Mouse (Mus musculus): ENCODE data around the gene Dgcr2. TPM values are rescaled to one million over a fixed set of nuclear protein-coding genes. Genes with fewer than 3 reads are reported as not detected.

The Dgcr2 gene
- polyA plus RNA-seq, 1 experiment, result 6.8 TPM

- TF ChIP-seq GATA1 (IDR thresholded peaks at IDR 0.05; ENCODE audit: borderline replicate concordance, low read length) (no peak), FLI1 (IDR thresholded peaks at IDR 0.05; ENCODE audit: low read length) (no peak)
- Histone ChIP-seq H3K4me1 (peaks cover 80% of the 10 kb centered on the region), H3K9me3 (no peaks in the 10 kb centered on the region), H3K36me3 (replicated peaks; ENCODE audit: low read length) (peaks cover 3% of the 10 kb centered on the region), H3K4me3 (replicated peaks) (no peak overlapping the region), H3K27me3 (replicated peaks) (no peaks in the 10 kb centered on the region)
These were observed 33.6 kb upstream of the Dgcr2 start for GRCm38 (mm10) chr16:17931906-17932460.

GRCm38 (mm10) chr16:17929631-17930030 is 31.3 kb upstream of the Dgcr2 start:
- H3K36me3 ChIP-seq (replicated peaks; ENCODE audit: low read length), result peaks cover 26% of the 10 kb centered on the region
- peak overlapping the region; percentile 10 for H3K4me3 ChIP-seq (replicated peaks)
- no peaks in the 10 kb centered on the region for H3K27me3 ChIP-seq (replicated peaks)
- H3K4me1 ChIP-seq, result peaks cover 80% of the 10 kb centered on the region
- H3K9me3 ChIP-seq, result no peaks in the 10 kb centered on the region
- TF ChIP-seq GATA1 (IDR thresholded peaks at IDR 0.05; ENCODE audit: borderline replicate concordance, low read length), result no peak
- TF ChIP-seq FLI1 (IDR thresholded peaks at IDR 0.05; ENCODE audit: low read length), result no peak

GRCm38 (mm10) chr16:17929211-17929610 is 30.8 kb upstream of the Dgcr2 start:
- Histone ChIP-seq H3K4me1 (peaks cover 80% of the 10 kb centered on the region), H3K9me3 (no peaks in the 10 kb centered on the region), H3K27me3 (replicated peaks) (no peaks in the 10 kb centered on the region), H3K4me3 (replicated peaks) (peak overlapping the region; percentile 14), H3K36me3 (replicated peaks; ENCODE audit: low read length) (peaks cover 30% of the 10 kb centered on the region)
- TF ChIP-seq GATA1 (IDR thresholded peaks at IDR 0.05; ENCODE audit: borderline replicate concordance, low read length), result no peak
- no peak for TF ChIP-seq FLI1 (IDR thresholded peaks at IDR 0.05; ENCODE audit: low read length)

GRCm38 (mm10) chr16:17928627-17929104 is 30.3 kb upstream of the Dgcr2 start:
- H3K4me1 ChIP-seq, result peaks cover 80% of the 10 kb centered on the region
- H3K36me3 ChIP-seq (replicated peaks; ENCODE audit: low read length), result peaks cover 35% of the 10 kb centered on the region
- no peaks in the 10 kb centered on the region for H3K9me3 ChIP-seq
- TF ChIP-seq GATA1 (IDR thresholded peaks at IDR 0.05; ENCODE audit: borderline replicate concordance, low read length) (no peak), FLI1 (IDR thresholded peaks at IDR 0.05; ENCODE audit: low read length) (no peak)
- H3K4me3 ChIP-seq (replicated peaks), result peak overlapping the region; percentile 96
- no peaks in the 10 kb centered on the region for H3K27me3 ChIP-seq (replicated peaks)

DNA sequence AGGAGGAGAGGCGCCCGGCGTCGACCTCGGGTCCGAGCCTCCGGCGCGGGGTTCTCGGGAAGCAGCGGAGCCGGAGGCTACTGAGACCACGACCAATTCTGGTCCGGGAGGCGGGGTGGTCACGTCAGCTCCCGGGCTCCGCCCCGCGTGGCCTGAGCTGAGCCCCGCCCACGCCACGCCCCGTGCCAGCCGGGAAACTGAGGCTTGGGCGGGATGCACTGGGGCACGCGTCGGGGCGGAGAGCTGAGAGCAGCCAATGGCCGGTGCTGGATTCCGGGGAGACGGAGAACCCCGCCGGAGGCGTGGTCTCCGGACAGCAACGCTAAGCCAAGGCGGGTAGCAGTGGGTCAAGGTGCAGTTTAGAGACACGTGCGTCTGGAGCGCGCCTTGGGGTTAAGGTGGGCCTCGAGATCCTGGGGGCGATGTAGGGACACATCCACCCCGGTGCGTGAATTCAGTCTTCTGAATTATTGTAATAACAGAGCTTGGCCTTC is 29.8 kb upstream of the Dgcr2 start, which contains the start of gene Slc25a1:
TSS of gene Slc25a1 (minus strand) at position 133 of the 494 bp plus-strand sequence.
- TF ChIP-seq FLI1 (IDR thresholded peaks at IDR 0.05; ENCODE audit: low read length), result no peak
- TF ChIP-seq GATA1 (IDR thresholded peaks at IDR 0.05; ENCODE audit: borderline replicate concordance, low read length), result no peak
- Histone ChIP-seq H3K27me3 (replicated peaks) (no peaks in the 10 kb centered on the region), H3K4me3 (replicated peaks) (peak within 1 kb of the TSS; percentile 96), H3K9me3 (no peaks in the 10 kb centered on the region), H3K36me3 (replicated peaks; ENCODE audit: low read length) (peaks cover 38% of the 10 kb centered on the region), H3K4me1 (peaks cover 80% of the 10 kb centered on the region)

- H3K4me3 ChIP-seq (replicated peaks), result peak overlapping the region; percentile 96
- peaks cover 38% of the 10 kb centered on the region for H3K36me3 ChIP-seq (replicated peaks; ENCODE audit: low read length)
- TF ChIP-seq GATA1 (IDR thresholded peaks at IDR 0.05; ENCODE audit: borderline replicate concordance, low read length), result no peak
- no peak for TF ChIP-seq FLI1 (IDR thresholded peaks at IDR 0.05; ENCODE audit: low read length)
- no peaks in the 10 kb centered on the region for H3K27me3 ChIP-seq (replicated peaks)
- H3K9me3 ChIP-seq, result no peaks in the 10 kb centered on the region
- peaks cover 85% of the 10 kb centered on the region for H3K4me1 ChIP-seq
These were observed 29.2 kb upstream of the Dgcr2 start for GRCm38 (mm10) chr16:17927351-17928082.

DNA sequence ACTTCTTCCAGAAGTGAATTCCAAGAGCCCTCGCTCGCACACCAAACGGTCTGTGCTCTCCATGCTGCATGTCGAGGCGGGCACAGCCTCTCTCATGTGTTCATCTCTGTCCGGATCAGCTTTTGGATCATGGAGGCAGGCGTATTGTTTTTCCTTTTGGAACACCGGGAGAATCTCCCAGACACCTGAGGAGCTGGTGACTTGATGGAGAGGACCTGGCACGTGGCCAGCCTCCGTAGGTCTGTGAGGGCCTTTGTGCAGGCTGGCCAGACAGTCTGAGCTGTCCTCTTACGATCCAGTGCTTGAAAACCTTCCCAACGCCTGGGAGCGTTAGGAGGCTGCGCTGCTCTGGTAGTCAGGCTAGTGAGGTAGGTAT is 23.8 kb upstream of the Dgcr2 start:
- TF ChIP-seq FLI1 (IDR thresholded peaks at IDR 0.05; ENCODE audit: low read length), result no peak
- no peak for TF ChIP-seq GATA1 (IDR thresholded peaks at IDR 0.05; ENCODE audit: borderline replicate concordance, low read length)
- Histone ChIP-seq H3K4me3 (replicated peaks) (peak overlapping the region; percentile 95), H3K9me3 (peaks cover 6% of the 10 kb centered on the region)

DNA sequence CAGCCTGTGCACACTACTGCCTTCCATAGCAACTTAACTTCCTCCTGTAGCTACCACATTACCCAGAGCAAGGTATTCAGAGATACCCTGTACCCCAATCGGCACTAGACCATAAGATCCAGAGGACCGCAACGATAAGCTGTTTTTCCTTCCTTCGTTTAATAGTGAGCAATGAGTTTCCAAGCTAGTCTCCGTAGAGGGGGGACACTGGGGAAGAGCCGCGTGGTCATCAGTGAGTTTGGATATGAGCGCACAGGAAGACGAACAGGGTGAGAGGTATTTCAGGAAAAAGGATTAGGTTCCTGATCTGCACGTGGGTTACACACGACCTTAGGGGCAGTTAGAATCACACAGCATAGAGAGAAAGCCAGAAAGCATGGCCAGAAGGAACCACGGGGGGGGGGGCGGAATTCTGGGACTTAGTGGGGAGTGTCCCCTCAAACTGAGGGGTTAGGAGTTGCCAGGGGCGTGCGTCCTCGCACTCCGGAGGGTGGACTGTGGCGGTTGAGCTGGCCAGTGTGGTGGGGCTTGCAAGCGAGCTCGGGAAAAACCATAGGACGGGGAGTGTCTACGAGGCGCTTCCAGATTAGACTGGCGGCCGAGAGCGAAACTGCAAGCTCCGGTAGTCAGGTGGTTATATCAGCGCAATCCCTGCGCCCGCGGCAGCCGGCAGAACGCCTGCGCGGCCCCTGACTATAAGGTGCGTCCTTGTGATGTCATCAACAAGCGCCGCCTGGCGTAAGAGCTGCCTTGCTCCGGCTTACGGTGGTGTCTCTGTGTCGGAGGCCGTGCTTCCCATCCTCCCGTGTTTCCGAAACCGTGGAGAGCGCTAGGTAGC is 23.2 kb upstream of the Dgcr2 start:
- no peak for TF ChIP-seq FLI1 (IDR thresholded peaks at IDR 0.05; ENCODE audit: low read length)
- no peak for TF ChIP-seq GATA1 (IDR thresholded peaks at IDR 0.05; ENCODE audit: borderline replicate concordance, low read length)
- peaks cover 65% of the 10 kb centered on the region for H3K4me1 ChIP-seq
- peak overlapping the region; percentile 95 for H3K4me3 ChIP-seq (replicated peaks)
- peaks cover 31% of the 10 kb centered on the region for H3K36me3 ChIP-seq (replicated peaks; ENCODE audit: low read length)
- peaks cover 21% of the 10 kb centered on the region for H3K27me3 ChIP-seq (replicated peaks)
- H3K9me3 ChIP-seq, result peaks cover 8% of the 10 kb centered on the region

More for the DNA sequence above, 23.8 kb upstream of the Dgcr2 start:
- H3K4me1 ChIP-seq, result peaks cover 71% of the 10 kb centered on the region
- H3K36me3 ChIP-seq (replicated peaks; ENCODE audit: low read length), result peaks cover 37% of the 10 kb centered on the region
- peaks cover 15% of the 10 kb centered on the region for H3K27me3 ChIP-seq (replicated peaks)

DNA sequence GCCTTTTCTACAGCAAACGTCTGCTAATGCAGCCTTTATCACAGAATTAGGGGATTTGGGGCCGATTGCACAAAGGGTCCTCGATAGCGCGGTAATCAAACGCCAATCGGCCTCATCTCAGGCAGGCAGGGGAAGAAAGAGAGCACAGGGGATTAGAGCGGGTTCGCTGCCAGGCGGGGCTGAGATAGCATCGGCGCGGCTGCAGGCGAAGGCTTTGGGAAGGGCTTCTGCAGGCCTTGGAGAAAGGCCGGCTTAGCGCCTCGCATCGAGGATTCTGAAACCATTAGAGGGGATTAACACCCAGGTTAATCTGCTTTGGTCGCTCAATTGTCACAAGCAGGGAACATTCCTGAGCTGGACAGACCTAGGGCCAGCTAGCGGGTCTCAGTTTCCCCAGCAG is 22.2 kb upstream of the Dgcr2 start:
- TF ChIP-seq GATA1 (IDR thresholded peaks at IDR 0.05; ENCODE audit: borderline replicate concordance, low read length) (no peak), FLI1 (IDR thresholded peaks at IDR 0.05; ENCODE audit: low read length) (no peak)
- Histone ChIP-seq H3K9me3 (peaks cover 12% of the 10 kb centered on the region), H3K36me3 (replicated peaks; ENCODE audit: low read length) (peaks cover 22% of the 10 kb centered on the region), H3K4me1 (peaks cover 56% of the 10 kb centered on the region), H3K27me3 (replicated peaks) (peaks cover 31% of the 10 kb centered on the region), H3K4me3 (replicated peaks) (peak overlapping the region; percentile 95)
